Mouse (Mus musculus): ENCODE data around the gene Klk7.

Klk7 gene

GRCm38 (mm10) chr7:43797333-43797769, 13.7 kb upstream of the Klk7 start, which contains the start of gene Klk8:
Gene Klk8 (plus strand): TSS chr7:43797577.
- no peak for DNase-seq (ENCODE audit: low spot score)

- no peak for DNase-seq (ENCODE audit: low spot score)
Measured at GRCm38 (mm10) chr7:43797844-43798462, 13.1 kb upstream of the Klk7 start.

- DNase-seq (ENCODE audit: low spot score): no peak
Measured at GRCm38 (mm10) chr7:43799876-43800275, 11.2 kb upstream of the Klk7 start.

- no peak for DNase-seq (ENCODE audit: low spot score)
Measured at GRCm38 (mm10) chr7:43815211-43815610, 4.1 kb downstream of the Klk7 start.

GRCm38 (mm10) chr7:43816746-43817145, 5.7 kb downstream of the Klk7 start:
- no peak for DNase-seq (ENCODE audit: low spot score)

- no peak for DNase-seq (ENCODE audit: low spot score)
Measured at GRCm38 (mm10) chr7:43821581-43821980, 10.5 kb downstream of the Klk7 start.

- no peak for DNase-seq (ENCODE audit: low spot score)
Measured at GRCm38 (mm10) chr7:43824199-43824598, 13.1 kb downstream of the Klk7 start, which contains the start of gene Klk6. Gene Klk6 (plus strand): TSS chr7:43824499.

GRCm38 (mm10) chr7:43826056-43826455, 15.0 kb downstream of the Klk7 start:
- DNase-seq (ENCODE audit: low spot score): no peak

- no peak for DNase-seq (ENCODE audit: low spot score)
Measured at GRCm38 (mm10) chr7:43827706-43828105, 16.6 kb downstream of the Klk7 start.

- DNase-seq (ENCODE audit: low spot score): no peak
Measured at GRCm38 (mm10) chr7:43829006-43829405, 17.9 kb downstream of the Klk7 start.

- DNase-seq (ENCODE audit: low spot score): no peak
Measured at GRCm38 (mm10) chr7:43841701-43842100, 30.6 kb downstream of the Klk7 start, which contains the start of gene Klk5. Gene Klk5 (plus strand): TSS chr7:43841971.

GRCm38 (mm10) chr7:43843801-43844200, 32.7 kb downstream of the Klk7 start:
- DNase-seq (ENCODE audit: low spot score): no peak

GRCm38 (mm10) chr7:43851616-43852015, 40.5 kb downstream of the Klk7 start:
- no peak for DNase-seq (ENCODE audit: low spot score)

GRCm38 (mm10) chr7:43854642-43855380, 43.7 kb downstream of the Klk7 start:
- no peak for DNase-seq (ENCODE audit: low spot score)

- no peak for DNase-seq (ENCODE audit: low spot score)
Measured at GRCm38 (mm10) chr7:43855709-43856108, 44.6 kb downstream of the Klk7 start.

- no peak for DNase-seq (ENCODE audit: low spot score)
Measured at GRCm38 (mm10) chr7:43856307-43856706, 45.2 kb downstream of the Klk7 start.

GRCm38 (mm10) chr7:43857501-43857900, 46.4 kb downstream of the Klk7 start:
- no peak for DNase-seq (ENCODE audit: low spot score)

- DNase-seq (ENCODE audit: low spot score): no peak
Measured at GRCm38 (mm10) chr7:43860411-43860810, 49.3 kb downstream of the Klk7 start.
